Mouse (Mus musculus) embryonic facial prominence, embryonic 14.5 days (tissue): ENCODE results near the gene Gprc5d. TPM values are rescaled to one million over a fixed set of nuclear protein-coding genes. Genes with fewer than 3 reads are reported as not detected.
A peak's percentile ranks its signal among the peaks of the same experiment; 100 is the strongest.

Experiments used
- ATAC-seq: fragments of 200-750 bp; cut with Nextera tagmentation; 2 replicates; pipeline ENCODE4 v1.8.0; 2017; ENCODE audit warnings: low read depth, moderate number of reproducible peaks, moderate TSS enrichment
- DNase-seq: peaks from one replicate; pipeline ENCODE4 v3.0.0-alpha.2; 2015; ENCODE audit warnings: low spot score
- H3K27ac ChIP-seq: fragments of 300-500 bp; sonication (generic); replicated peaks from 2 replicates; pipeline ENCODE4 v1.5.1; 2014; ENCODE audit warnings: low read depth, mild to moderate bottlenecking, low read length, moderate library complexity
- H3K27me3 ChIP-seq: fragments of 300-500 bp; sonication (generic); replicated peaks from 2 replicates; pipeline ENCODE4 v1.6.1; 2014; ENCODE audit warnings: low read length; ENCODE audit not compliant: control insufficient read depth, insufficient read depth
- H3K36me3 ChIP-seq: fragments of 300-500 bp; sonication (generic); 2 replicates; pipeline ENCODE4 v1.6.1; 2014; ENCODE audit warnings: low read length, mixed read lengths; ENCODE audit not compliant: control insufficient read depth, insufficient read depth
- H3K4me1 ChIP-seq: fragments of 300-500 bp; sonication (generic); 2 replicates; pipeline ENCODE4 v1.6.1; 2014; ENCODE audit warnings: antibody characterized with exemption, low read length; ENCODE audit not compliant: control insufficient read depth, insufficient read depth
- H3K4me2 ChIP-seq: fragments of 300-500 bp; sonication (generic); 2 replicates; pipeline ENCODE4 v1.6.1; 2014; ENCODE audit warnings: low read depth, mild to moderate bottlenecking, low read length, moderate library complexity, mixed read lengths
- H3K4me3 ChIP-seq: fragments of 300-500 bp; sonication (generic); 2 replicates; pipeline ENCODE4 v1.5.1; 2014; ENCODE audit warnings: low read depth, mild to moderate bottlenecking, low read length
- H3K9ac ChIP-seq: fragments of 300-500 bp; sonication (generic); 2 replicates; pipeline ENCODE4 v1.6.1; 2014; ENCODE audit warnings: low read depth, mild to moderate bottlenecking, low read length, moderate library complexity, mixed read lengths
- H3K9me3 ChIP-seq: fragments of 300-500 bp; sonication (generic); 2 replicates; pipeline ENCODE4 v1.6.1; 2016; ENCODE audit warnings: low read length; ENCODE audit not compliant: control insufficient read depth
- WGBS: fragments of 180-500 bp; shearing (Covaris S2); extraction: QIAGEN DNeasy Blood & Tissue Kit; methylation state at CpG from one replicate; pipeline ENCODE4 v1.1.7; 2014; 5-methylcytosine and 5-hydroxymethylcytosine counted together
- polyA plus RNA-seq: library from polyadenylated mRNA; unstranded; fragments of >200 nt; fragmentation: Nextera tagmentation; extraction: Ambion mirVana; gene quantifications from 2 replicates; pipeline ENCODE4 v1.2.1, GENCODE M21; 2014

Gprc5d gene
- polyA plus RNA-seq, 1 experiment from 2014 or later, result 0.21 TPM

GRCm38 (mm10) chr6:135124755-135125380 is 6.8 kb upstream of the Gprc5d start:
- Histone ChIP-seq H3K36me3 (no peaks in the 10 kb centered on the region), H3K4me1 (no peaks in the 10 kb centered on the region), H3K9ac (no peak overlapping the region), H3K4me3 (no peak overlapping the region), H3K27me3 (no peaks in the 10 kb centered on the region), H3K9me3 (no peaks in the 10 kb centered on the region), H3K27ac (no peak overlapping the region), H3K4me2 (no peak overlapping the region)
- 64% methylated on average over 5 of the region's 5 CpGs for WGBS
- ATAC-seq (no peak), DNase-seq (no peak)

GRCm38 (mm10) chr6:135116479-135116878 is 1.6 kb downstream of the Gprc5d start:
- no peak for DNase-seq
- WGBS, result 91% methylated on average over 8 of the region's 8 CpGs

DNA sequence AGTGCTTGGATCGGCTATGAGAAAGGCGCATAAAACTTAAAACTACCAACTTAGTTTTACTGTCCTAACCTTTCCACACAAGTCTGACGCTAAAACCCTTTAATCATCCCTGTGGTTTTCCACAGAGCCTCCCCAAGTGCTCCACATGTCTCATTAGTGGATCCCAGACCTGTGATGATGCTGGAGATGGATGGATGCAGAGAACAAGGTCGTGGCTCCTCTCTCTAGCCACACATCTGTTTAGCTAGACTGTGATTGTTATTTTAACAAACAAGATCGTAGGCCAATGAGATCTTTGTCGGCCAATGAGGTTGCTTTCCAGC is 5.0 kb downstream of the Gprc5d start:
- DNase-seq (peak; percentile 37), ATAC-seq (no peak)
- Histone ChIP-seq H3K9me3 (no peaks in the 10 kb centered on the region), H3K27me3 (no peaks in the 10 kb centered on the region), H3K27ac (no peak overlapping the region), H3K36me3 (no peaks in the 10 kb centered on the region), H3K4me3 (no peak overlapping the region), H3K4me2 (no peak overlapping the region), H3K4me1 (no peaks in the 10 kb centered on the region), H3K9ac (no peak overlapping the region)
- 25% methylated on average over 6 of the region's 6 CpGs for WGBS

More at GRCm38 (mm10) chr6:135116479-135116878, 1.6 kb downstream of the Gprc5d start:
- no peaks in the 10 kb centered on the region for H3K9me3 ChIP-seq
- no peak for ATAC-seq
- no peak overlapping the region for H3K27ac ChIP-seq
- no peak overlapping the region for H3K4me3 ChIP-seq
- H3K36me3 ChIP-seq, result no peaks in the 10 kb centered on the region
- no peak overlapping the region for H3K9ac ChIP-seq
- H3K27me3 ChIP-seq, result no peaks in the 10 kb centered on the region
- no peaks in the 10 kb centered on the region for H3K4me1 ChIP-seq
- H3K4me2 ChIP-seq, result no peak overlapping the region

DNA sequence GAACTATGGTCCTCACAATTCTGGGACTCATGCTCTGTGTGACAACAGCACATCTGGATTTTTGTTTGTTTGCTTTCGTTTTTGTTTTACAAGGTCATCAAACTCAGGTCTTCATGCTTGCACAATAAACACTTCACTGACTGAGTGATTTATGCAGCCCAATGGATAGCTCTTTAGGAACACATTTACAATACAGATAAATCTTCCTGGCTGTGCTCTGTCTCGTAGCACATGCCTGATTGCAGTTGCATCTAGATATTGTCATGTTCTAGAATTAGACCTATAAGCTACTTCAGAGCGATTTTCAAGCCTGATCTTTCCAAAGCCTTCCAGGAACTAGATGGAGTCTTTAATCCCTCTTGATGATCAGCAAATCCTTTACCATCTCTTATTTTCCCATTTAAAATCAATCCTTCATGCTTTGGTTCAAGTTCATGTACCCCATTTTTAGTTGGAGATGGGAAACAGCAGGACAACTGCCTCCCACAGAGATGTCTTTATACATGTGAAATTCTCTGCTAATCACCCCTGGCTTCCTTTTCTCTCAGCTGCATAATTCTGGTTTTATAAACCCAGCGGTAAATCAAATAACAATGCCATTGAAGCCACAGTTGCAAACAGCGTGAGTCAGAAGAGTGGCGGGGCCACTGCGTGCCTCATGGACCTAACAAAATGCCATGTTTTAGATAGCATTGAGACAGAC is 5.5 kb downstream of the Gprc5d start:
- no peaks in the 10 kb centered on the region for H3K4me1 ChIP-seq
- DNase-seq (no peak), ATAC-seq (no peak)
- no peak overlapping the region for H3K9ac ChIP-seq
- H3K36me3 ChIP-seq, result no peaks in the 10 kb centered on the region
- H3K4me3 ChIP-seq, result no peak overlapping the region
- WGBS, result 26% methylated on average over 7 of the region's 7 CpGs
- H3K4me2 ChIP-seq, result no peak overlapping the region
- H3K9me3 ChIP-seq, result no peaks in the 10 kb centered on the region
- H3K27ac ChIP-seq, result no peak overlapping the region
- H3K27me3 ChIP-seq, result no peaks in the 10 kb centered on the region

GRCm38 (mm10) chr6:135107014-135107413 is 11.1 kb downstream of the Gprc5d start:
- Histone ChIP-seq H3K4me3 (no peak overlapping the region), H3K27me3 (no peaks in the 10 kb centered on the region), H3K9me3 (no peaks in the 10 kb centered on the region), H3K36me3 (no peaks in the 10 kb centered on the region), H3K4me2 (no peak overlapping the region), H3K9ac (no peak overlapping the region), H3K4me1 (no peaks in the 10 kb centered on the region), H3K27ac (no peak overlapping the region)
- DNase-seq (no peak), ATAC-seq (no peak)
- 86% methylated on average over 6 of the region's 6 CpGs for WGBS

DNA sequence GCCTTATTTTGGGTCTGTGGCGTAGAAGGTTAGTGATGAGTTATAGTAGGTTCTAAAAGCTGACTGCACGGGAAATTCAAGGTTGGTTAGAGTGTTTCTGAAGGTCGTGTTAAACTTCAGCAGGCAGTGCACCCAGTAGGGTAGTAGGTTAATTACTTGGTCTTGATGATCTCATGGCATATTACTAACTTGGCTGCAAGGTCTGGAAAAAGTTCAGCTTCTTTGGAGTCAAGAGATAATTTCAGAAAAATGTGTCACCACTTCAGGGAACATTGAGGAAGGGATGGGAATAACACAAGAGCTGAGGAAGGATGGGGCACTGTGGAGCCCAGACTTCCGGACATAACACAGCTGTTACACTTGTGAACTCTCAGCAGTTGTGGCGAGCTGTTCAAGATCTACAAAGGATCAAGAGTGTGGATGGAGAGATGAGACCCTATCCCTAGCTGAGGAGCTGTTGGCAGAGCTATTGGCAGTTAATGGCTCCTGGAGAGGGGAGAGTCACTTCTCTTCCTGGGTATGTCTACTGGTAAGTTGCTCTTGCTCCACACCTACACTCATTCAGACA is 15.3 kb downstream of the Gprc5d start:
- 82% methylated on average over 5 of the region's 5 CpGs for WGBS
- H3K4me3 ChIP-seq, result no peak overlapping the region
- no peak for ATAC-seq
- H3K27ac ChIP-seq, result no peak overlapping the region
- no peaks in the 10 kb centered on the region for H3K36me3 ChIP-seq
- no peak overlapping the region for H3K9ac ChIP-seq
- no peak for DNase-seq
- no peaks in the 10 kb centered on the region for H3K9me3 ChIP-seq
- no peaks in the 10 kb centered on the region for H3K27me3 ChIP-seq
- H3K4me2 ChIP-seq, result no peak overlapping the region
- H3K4me1 ChIP-seq, result no peaks in the 10 kb centered on the region

- no peak overlapping the region for H3K9ac ChIP-seq
These were observed 17.2 kb downstream of the Gprc5d start for GRCm38 (mm10) chr6:135100787-135101472.

GRCm38 (mm10) chr6:135092798-135093470 is 25.1 kb downstream of the Gprc5d start:
- H3K36me3 ChIP-seq, result no peaks in the 10 kb centered on the region
- no peak overlapping the region for H3K4me2 ChIP-seq
- DNase-seq (no peak), ATAC-seq (no peak)
- no peak overlapping the region for H3K9ac ChIP-seq
- H3K4me3 ChIP-seq, result no peak overlapping the region
- WGBS, result 85% methylated on average over 12 of the region's 12 CpGs
- H3K27ac ChIP-seq, result no peak overlapping the region
- H3K9me3 ChIP-seq, result no peaks in the 10 kb centered on the region
- H3K27me3 ChIP-seq, result no peaks in the 10 kb centered on the region
- no peaks in the 10 kb centered on the region; the same call in 1 of the 2 replicates for H3K4me1 ChIP-seq

More at GRCm38 (mm10) chr6:135100787-135101472, 17.2 kb downstream of the Gprc5d start:
- 0 out of 2 replicates have a peak overlapping the region, but pooled peaks have one; percentile 44 for H3K27ac ChIP-seq
- H3K4me1 ChIP-seq, result no peaks in the 10 kb centered on the region
- ATAC-seq, result peak; percentile 75
- H3K4me2 ChIP-seq, result no peak overlapping the region
- H3K4me3 ChIP-seq, result no peak overlapping the region
- no peaks in the 10 kb centered on the region for H3K9me3 ChIP-seq
- H3K36me3 ChIP-seq, result no peaks in the 10 kb centered on the region
- WGBS, result 60% methylated on average over 15 of the region's 15 CpGs
- no peaks in the 10 kb centered on the region for H3K27me3 ChIP-seq
- peak; percentile 87 for DNase-seq
